8 mouse cellular contexts compared by ENCODE assay signal in the genomic region with DNA sequence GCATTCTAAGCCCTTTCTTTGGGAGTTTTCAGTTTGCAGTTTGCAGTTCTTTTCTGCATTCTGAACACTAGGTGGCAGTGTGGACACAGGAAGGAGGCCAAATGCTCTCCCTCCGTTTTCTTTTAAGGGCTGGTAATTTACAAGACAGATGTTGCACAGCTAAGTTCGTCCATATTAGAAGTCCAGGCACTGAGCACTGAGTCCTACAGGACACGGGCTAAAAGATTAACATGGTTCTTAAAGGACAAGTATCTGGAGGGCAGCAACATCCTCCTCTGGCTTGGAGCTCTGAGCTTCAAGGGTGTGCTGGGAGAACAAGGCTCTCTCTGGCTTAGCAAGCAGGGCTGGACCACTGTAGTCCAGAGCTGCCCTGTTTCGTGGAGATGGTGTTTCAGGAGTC.
A peak's percentile ranks its signal among the peaks of the same experiment; 100 is the strongest.
DNase-seq lines count a peak whose midpoint lies in the region.

No protein-coding gene starts in this region.

- peak; percentile 29 to 42 for DNase-seq in cerebellum, adult 18-20 months
- DNase-seq in cerebellum, adult 11 months, result no peak
- peak; percentile 74 for DNase-seq in ES-CJ7 (ENCODE audit: low read depth, low spot score)
- DNase-seq in embryo, embryonic 10 days (ENCODE audit: low spot score), result peak; percentile 87
- peak; percentile 29 to 47 for DNase-seq in heart, adult 9 months (ENCODE audit: low spot score in 2 of 2)
- peak; percentile 65 for DNase-seq in kidney, adult 9 months
- peak; percentile 32 for DNase-seq in lung, postnatal 25 days (ENCODE audit: low spot score)
- peak; percentile 40 for DNase-seq in right cerebral cortex, postnatal 25 days
